Mouse (Mus musculus): ENCODE measurements at regions not wholly inside any gene's neighbourhood (a gene's known extent, or its start where the extent isn't known, plus 50 kb on each side); places are given as distances from the start of the nearest gene placed in this dataset.

DNA sequence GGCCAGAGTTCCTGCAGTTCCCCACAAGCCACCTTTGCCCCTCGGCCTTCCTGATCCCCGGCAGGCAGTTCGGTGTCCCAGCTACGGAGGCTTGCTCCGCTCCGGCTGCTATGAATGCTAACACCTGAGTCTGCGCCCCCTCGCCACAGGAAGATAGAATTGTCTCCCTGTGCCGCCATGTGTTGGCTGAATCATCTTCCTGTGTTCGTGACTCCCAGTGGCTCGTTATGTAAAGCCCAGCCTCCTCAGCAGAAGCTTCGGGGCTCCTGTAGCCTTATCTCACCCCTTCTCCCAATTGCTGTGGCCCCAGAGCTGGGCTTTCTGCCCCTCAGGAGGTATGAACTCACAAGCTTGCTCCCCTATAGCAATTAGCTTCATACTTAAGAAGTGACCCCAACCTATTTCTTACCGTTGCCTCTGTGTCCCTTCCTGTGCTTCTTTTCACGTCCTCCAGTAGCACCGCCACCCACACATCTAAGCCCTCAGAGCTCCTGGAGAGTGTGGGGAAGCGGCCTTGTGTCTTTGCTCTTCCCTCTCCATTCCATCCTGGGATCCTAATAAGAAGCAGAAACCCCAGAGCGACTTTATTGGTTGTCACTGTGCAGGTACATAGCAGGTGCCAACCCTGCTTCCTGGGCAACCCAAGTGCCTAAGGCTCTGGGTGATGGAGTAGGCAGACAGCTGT, 70.1 kb downstream of the Ier5 start:
- TF ChIP-seq CTCF (IDR thresholded peaks at IDR 0.05; ENCODE audit: low read depth, low read length) (no peak), POLR2A (IDR thresholded peaks at IDR 0.05; ENCODE audit: borderline replicate concordance, low read depth, low read length) (no peak)

Data from bone marrow macrophage, adult 2 months (primary cell).